Mouse (Mus musculus) olfactory bulb, adult 2 months (tissue): ENCODE measurements around the gene Folr1. TPM values are rescaled to one million over a fixed set of nuclear protein-coding genes. Genes with fewer than 3 reads are reported as not detected.
A peak's percentile ranks its signal among the peaks of the same experiment; 100 is the strongest.

Experiments used
- H3K27ac ChIP-seq: fragments of 200-500 bp; 2 replicates; pipeline ENCODE4 v1.5.1; 2012; ENCODE audit warnings: low read depth, low read length; ENCODE audit not compliant: insufficient read depth
- H3K4me1 ChIP-seq: fragments of 200-500 bp; 2 replicates; pipeline ENCODE4 v1.6.1; 2012; ENCODE audit warnings: low read length; ENCODE audit not compliant: control insufficient read depth, insufficient read depth
- H3K4me3 ChIP-seq: fragments of 200-500 bp; 2 replicates; pipeline ENCODE4 v1.5.1; 2012; ENCODE audit warnings: mild to moderate bottlenecking, low read depth, low read length, moderate library complexity; ENCODE audit not compliant: insufficient read depth
- CTCF ChIP-seq: fragments of 200-500 bp; IDR thresholded peaks from 2 replicates; pipeline ENCODE4 v1.5.1; 2012; ENCODE audit warnings: low read depth, mild to moderate bottlenecking, low read length, moderate library complexity; ENCODE audit not compliant: insufficient read depth
- POLR2A ChIP-seq: fragments of 200-500 bp; IDR thresholded peaks from 2 replicates; pipeline ENCODE4 v1.6.1; 2012; ENCODE audit warnings: mild to moderate bottlenecking, low read depth, low read length, moderate library complexity; ENCODE audit not compliant: insufficient read depth
- WGBS: fragments of 180-500 bp; shearing (Covaris S2); methylation state at CpG from one replicate; pipeline ENCODE4 v1.1.7; 2018; 5-methylcytosine and 5-hydroxymethylcytosine counted together
- polyA plus RNA-seq: library from polyadenylated mRNA; stranded (reverse); fragments of >200 nt; gene quantifications from 2 replicates; pipeline ENCODE4 v1.2.4, GENCODE M21; 2012; ENCODE audit warnings: low replicate concordance; ENCODE audit not compliant: missing spikeins, insufficient read depth, insufficient read length

Gene Folr1
- polyA plus RNA-seq, 1 experiment: not detected

GRCm38 (mm10) chr7:101823758-101824630, 46.6 kb downstream of the Folr1 start:
- peaks cover 12% of the 10 kb centered on the region for H3K4me1 ChIP-seq
- TF ChIP-seq POLR2A (no peak), CTCF (no peak)
- 77% methylated on average over 18 of the region's 18 CpGs for WGBS
- H3K27ac ChIP-seq: no peak overlapping the region
- no peak overlapping the region for H3K4me3 ChIP-seq

- 59% methylated on average over 32 of the region's 32 CpGs for WGBS
- TF ChIP-seq CTCF (no peak), POLR2A (no peak)
- H3K4me1 ChIP-seq: peaks cover 15% of the 10 kb centered on the region
- H3K4me3 ChIP-seq: no peak overlapping the region
- no peak overlapping the region for H3K27ac ChIP-seq
Measured at GRCm38 (mm10) chr7:101822836-101823757, 47.5 kb downstream of the Folr1 start.

- Histone ChIP-seq H3K27ac (no peak overlapping the region), H3K4me1 (peaks cover 20% of the 10 kb centered on the region), H3K4me3 (peak overlapping the region; percentile 34)
- TF ChIP-seq POLR2A (no peak), CTCF (no peak; the same call in 1 of the 2 replicates)
- WGBS: 3% methylated on average over 62 of the region's 71 CpGs
Measured at GRCm38 (mm10) chr7:101821571-101822501, 48.8 kb downstream of the Folr1 start.

- Histone ChIP-seq H3K27ac (no peak overlapping the region), H3K4me1 (peaks cover 20% of the 10 kb centered on the region), H3K4me3 (peak overlapping the region; percentile 9; the same call in 1 of the 2 replicates)
- TF ChIP-seq POLR2A (no peak), CTCF (no peak)
- 10% methylated on average over 35 of the region's 35 CpGs for WGBS
Measured at GRCm38 (mm10) chr7:101820295-101821030, 50.1 kb downstream of the Folr1 start.

GRCm38 (mm10) chr7:101817861-101818401, 52.7 kb downstream of the Folr1 start, which contains the start of gene Phox2a:
Phox2a (plus strand) TSS chr7:101818313.
- Histone ChIP-seq H3K27ac (no peak within 1 kb of the TSS), H3K4me3 (no peak within 1 kb of the TSS; the same call in 1 of the 2 replicates), H3K4me1 (peaks cover 20% of the 10 kb centered on the region)
- WGBS: 2% methylated on average over 45 of the region's 45 CpGs
- TF ChIP-seq CTCF (no peak), POLR2A (no peak)

Other genes with a start within 250 kb of the Folr1 start
- not detected in 2 replicates for gene Clpb, start 207.2 kb downstream of the Folr1 start, polyA plus RNA-seq
- gene Phox2a, start 52.5 kb downstream of the Folr1 start, polyA plus RNA-seq: not detected in 2 replicates
- not detected in 2 replicates for gene Inppl1, start 32.6 kb downstream of the Folr1 start, polyA plus RNA-seq
- not detected in 2 replicates for gene Folr2, start 13.6 kb downstream of the Folr1 start, polyA plus RNA-seq
- gene Anapc15, start 7.1 kb downstream of the Folr1 start, polyA plus RNA-seq: not detected in 2 replicates
- gene Lamtor1, start 35.1 kb upstream of the Folr1 start, polyA plus RNA-seq: not detected in 2 replicates
- not detected in 2 replicates for gene Tomt, start 35.6 kb upstream of the Folr1 start, polyA plus RNA-seq
- not detected in 2 replicates for gene Lrrc51, start 63.1 kb upstream of the Folr1 start, polyA plus RNA-seq
- gene Numa1, start 63.3 kb upstream of the Folr1 start, polyA plus RNA-seq: 257 TPM in 1 of 2 replicates, not detected in the other
- gene Il18bp, start 147.9 kb upstream of the Folr1 start, polyA plus RNA-seq: not detected in 2 replicates
- gene Rnf121, start 194.7 kb upstream of the Folr1 start, polyA plus RNA-seq: not detected in 2 replicates
- not detected in 2 replicates for gene Xndc1, start 194.7 kb upstream of the Folr1 start, polyA plus RNA-seq
- gene Xntrpc, start 194.9 kb upstream of the Folr1 start, polyA plus RNA-seq: not detected in 2 replicates
- gene Trpc2, start 212.3 kb upstream of the Folr1 start, polyA plus RNA-seq: not detected in 2 replicates
- not detected in 2 replicates for gene Art1, start 231.0 kb upstream of the Folr1 start, polyA plus RNA-seq
- not detected in 2 replicates for gene Art5, start 238.7 kb upstream of the Folr1 start, polyA plus RNA-seq
- not detected in 2 replicates for gene Chrna10, start 246.0 kb upstream of the Folr1 start, polyA plus RNA-seq